Mouse (Mus musculus) ES-Bruce4 (cell line): Measurements from ENCODE around the gene Wdr89.

Source experiments
- CTCF ChIP-seq: IDR thresholded peaks from one replicate; pipeline ENCODE4 v1.8.1; 2011; ENCODE audit warnings: low read depth, low read length
- EP300 ChIP-seq: IDR thresholded peaks from 2 replicates; pipeline ENCODE4 v1.6.1; 2011; ENCODE audit warnings: low read depth, low read length; ENCODE audit not compliant: insufficient read depth
- POLR2A ChIP-seq: IDR thresholded peaks from one replicate; pipeline ENCODE4 v1.8.1; 2011; ENCODE audit warnings: low read length; ENCODE audit not compliant: insufficient read depth

GRCm38 (mm10) chr12:75668221-75668620 is 1.1 kb downstream of the Wdr89 start:
- TF ChIP-seq POLR2A: no peak
- no peak for TF ChIP-seq CTCF
- TF ChIP-seq EP300: no peak
